Mouse (Mus musculus) embryo, embryonic 9.5 days (tissue): ENCODE data around the gene Gm4567.
"Not testable (repeated sequence)": the region's sequence is repeated elsewhere in the genome, so short reads cannot be mapped to it uniquely, and the experiment has no call there.

Experiments
- DNase-seq: peaks from one replicate; pipeline ENCODE4 v3.0.0-alpha.2; 2017; ENCODE audit errors: extremely low spot score

The Gm4567 gene

GRCm38 (mm10) chr7:22719610-22720009 lies at the start of gene Gm4567:
Gene Gm4567, minus strand, starts transcription at chr7:22719710.
- DNase-seq: not testable (repeated sequence)

GRCm38 (mm10) chr7:22761397-22761796 lies 41.9 kb upstream of the Gm4567 start, which contains the start of gene Vmn1r157:
Gene Vmn1r157, plus strand, starts transcription at chr7:22761697.
- DNase-seq: not testable (repeated sequence)

DNA sequence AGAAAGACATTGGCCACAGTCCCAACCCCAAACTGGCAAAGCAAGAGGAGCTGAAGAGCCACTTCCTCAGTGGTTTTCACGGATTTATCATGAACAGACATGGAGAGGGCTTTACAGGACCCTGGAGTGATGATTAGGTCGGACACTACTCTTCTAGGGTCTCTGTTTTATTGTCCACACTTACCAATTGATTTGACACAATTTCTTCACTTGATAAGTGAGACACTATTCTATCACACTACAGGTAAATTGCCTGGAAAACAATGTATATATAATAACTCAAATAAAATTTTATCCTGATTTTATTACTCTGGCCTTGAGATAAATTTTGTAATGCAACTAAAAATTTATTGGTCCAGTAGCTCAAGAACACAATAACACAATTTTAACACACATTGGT lies 27.3 kb downstream of the Gm4567 start, which contains the start of gene Gm8693:
TSS of gene Gm8693 (minus strand) at position 101 of the 400 bp plus-strand sequence.
- not testable (repeated sequence) for DNase-seq
